Mouse (Mus musculus) embryonic fibroblast, embryonic 13.5 days (primary cell): ENCODE measurements around the gene Cfp. TPM values are rescaled to one million over a fixed set of nuclear protein-coding genes. Genes with fewer than 3 reads are reported as not detected.

ENCODE experiments used
- H3K27ac ChIP-seq: 2 replicates; pipeline ENCODE4 v1.5.1; 2012; ENCODE audit warnings: low read length, control low read depth, inconsistent platforms; ENCODE audit not compliant: insufficient read depth
- H3K4me1 ChIP-seq: 2 replicates; pipeline ENCODE4 v1.6.1; 2011; ENCODE audit warnings: low read length; ENCODE audit not compliant: control insufficient read depth, insufficient read depth
- H3K4me3 ChIP-seq: 2 replicates; pipeline ENCODE4 v1.5.1; 2011; ENCODE audit warnings: mild to moderate bottlenecking, control low read depth, low read length; ENCODE audit not compliant: insufficient read depth
- CTCF ChIP-seq: IDR thresholded peaks from 2 replicates; pipeline ENCODE4 v1.5.1; 2011; ENCODE audit warnings: mild to moderate bottlenecking, control low read depth, low read length, moderate library complexity, borderline replicate concordance; ENCODE audit not compliant: insufficient read depth
- POLR2A ChIP-seq: IDR thresholded peaks from 2 replicates; pipeline ENCODE4 v1.6.1; 2011; ENCODE audit warnings: low read depth, mild to moderate bottlenecking, control low read depth, low read length, moderate library complexity
- polyA plus RNA-seq: library from polyadenylated mRNA; stranded (reverse); fragments of >200 nt; gene quantifications from 2 replicates; pipeline ENCODE4 v1.2.4, GENCODE M21; 2011; ENCODE audit warnings: low read depth; ENCODE audit not compliant: missing spikeins, insufficient read length

The Cfp gene
- 3.5 and 5.1 TPM in 2 replicates for polyA plus RNA-seq

DNA sequence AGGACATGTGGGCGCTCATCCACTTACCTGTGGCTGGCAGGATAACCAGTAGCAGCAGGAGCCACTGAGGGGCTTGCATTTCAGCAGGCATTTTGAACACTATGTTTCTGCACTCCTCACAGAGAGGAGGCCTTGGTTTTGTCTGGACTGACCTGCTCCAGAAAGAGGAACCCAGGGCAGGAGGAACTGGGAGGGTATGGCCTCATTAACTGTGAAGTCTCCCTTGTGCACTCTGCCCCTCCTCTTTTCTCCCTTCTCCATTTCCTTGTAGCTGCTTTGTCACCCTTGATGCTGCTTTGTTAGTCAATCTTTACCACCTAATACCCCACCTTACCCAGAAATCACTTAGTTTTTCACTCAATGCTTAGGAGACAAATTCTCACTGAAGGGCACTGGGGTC is at the start of gene Cfp:
Gene Cfp (minus strand): TSS at position 192 of the 400 bp plus-strand sequence.
- H3K4me3 ChIP-seq: no peak within 1 kb of the TSS
- H3K27ac ChIP-seq: no peak within 1 kb of the TSS
- no peak for TF ChIP-seq POLR2A
- no peak for TF ChIP-seq CTCF
- H3K4me1 ChIP-seq: no peaks in the 10 kb centered on the region

DNA sequence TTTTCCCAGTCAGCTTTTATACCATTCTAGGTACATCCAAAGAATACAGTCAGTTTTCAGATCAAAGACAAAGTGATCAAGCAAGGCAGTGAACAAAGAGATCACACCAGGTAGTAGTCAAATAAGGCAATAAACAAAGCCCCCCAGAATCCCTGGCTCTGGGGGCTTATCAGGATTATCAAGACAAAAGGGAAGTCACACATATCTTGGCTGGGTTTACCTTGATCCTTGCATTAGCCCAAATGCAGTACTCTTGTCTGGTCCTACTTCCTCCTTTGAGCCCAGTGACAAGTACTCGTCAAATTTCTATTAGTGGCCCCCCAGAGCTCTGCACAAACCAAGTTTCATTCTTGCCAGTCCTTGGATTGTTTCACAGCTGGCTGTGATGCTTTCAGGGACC is 49.5 kb upstream of the Cfp start:
- H3K4me3 ChIP-seq: no peak overlapping the region
- H3K27ac ChIP-seq: no peak overlapping the region
- no peaks in the 10 kb centered on the region for H3K4me1 ChIP-seq
- TF ChIP-seq CTCF: no peak
- TF ChIP-seq POLR2A: no peak

DNA sequence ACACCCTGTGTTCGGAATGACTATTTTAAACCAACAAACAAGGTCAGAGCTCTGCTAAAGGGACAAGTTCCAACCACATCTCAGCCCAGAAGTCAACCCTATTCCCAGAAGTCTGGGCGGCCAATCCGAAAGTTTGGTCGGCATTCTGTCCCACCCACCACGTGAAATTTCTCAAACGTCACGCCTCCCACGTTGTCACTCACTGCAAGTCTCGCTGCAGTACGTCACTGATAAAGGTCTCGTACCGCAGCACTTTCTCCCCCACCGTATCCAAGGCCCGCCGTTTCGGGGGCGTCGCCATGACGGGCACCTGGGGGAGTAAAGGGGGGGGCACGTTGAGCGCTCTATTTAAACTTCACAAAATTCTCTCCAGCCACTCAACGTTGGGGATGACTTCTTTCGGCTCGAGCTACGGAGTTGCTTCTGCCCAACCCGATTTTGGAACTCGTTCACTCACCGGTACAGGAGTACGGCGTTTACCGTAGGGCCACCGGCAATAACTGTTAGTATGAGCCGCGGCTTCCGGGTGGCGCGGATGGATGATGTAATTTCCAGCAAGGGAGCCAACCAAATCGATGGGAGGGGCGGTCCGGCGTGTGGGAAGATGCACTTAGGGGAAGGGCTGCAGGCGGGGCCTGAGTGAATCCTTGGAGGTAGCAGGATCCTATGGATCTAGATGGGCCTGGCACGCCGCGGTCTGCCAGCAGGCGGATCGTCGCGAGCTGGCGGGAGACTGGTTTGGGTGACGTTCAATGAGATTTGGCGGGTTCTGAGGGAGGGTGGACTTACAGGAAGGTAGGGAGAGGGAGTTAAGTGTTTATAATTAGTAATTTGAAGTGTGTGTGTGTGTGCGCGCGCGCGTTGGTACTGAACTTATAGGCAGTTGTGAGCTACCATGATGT is 30.4 kb upstream of the Cfp start, which contains the start of gene Uxt:
Gene Uxt (minus strand): TSS at position 541 of the 902 bp plus-strand sequence.
- Histone ChIP-seq H3K27ac (peak within 1 kb of the TSS; percentile 88), H3K4me1 (no peaks in the 10 kb centered on the region), H3K4me3 (peak within 1 kb of the TSS; percentile 76)
- no peak for TF ChIP-seq CTCF
- peak; percentile 71 for TF ChIP-seq POLR2A

DNA sequence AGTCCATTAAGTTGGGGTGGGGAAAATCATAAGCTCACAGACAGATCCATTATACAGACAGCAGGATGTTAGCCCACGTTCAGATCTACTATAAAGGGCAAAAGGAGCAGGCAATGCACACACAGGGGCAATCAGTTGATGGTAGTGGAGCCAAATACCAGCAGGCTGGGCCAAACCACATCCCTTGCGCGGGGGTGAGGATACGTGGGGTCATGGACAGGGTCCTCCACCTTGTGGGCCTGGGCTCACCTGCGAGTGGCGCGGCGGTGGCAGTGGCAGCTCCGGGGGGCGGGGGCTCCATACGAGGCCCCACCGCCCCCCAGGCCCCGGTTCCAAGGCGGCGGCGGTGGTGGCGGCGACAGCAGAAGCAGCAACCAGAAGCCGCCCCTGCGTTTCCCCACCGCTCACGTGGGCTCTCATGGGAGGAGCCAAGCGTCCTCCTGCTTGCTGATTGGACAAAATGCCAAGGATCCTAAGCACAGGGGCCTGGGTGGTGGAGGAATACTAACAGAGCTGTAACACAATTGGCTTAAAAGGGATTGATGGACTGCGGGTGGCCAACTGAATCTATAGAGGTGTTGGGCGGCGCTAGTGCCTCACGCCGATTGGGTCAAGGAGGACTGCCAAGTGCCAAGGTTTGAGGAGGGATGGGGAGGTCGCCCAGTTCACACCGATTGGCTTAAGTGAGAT is 19.0 kb upstream of the Cfp start, which contains the start of gene Elk1:
Gene Elk1 (minus strand): TSS at position 418 of the 690 bp plus-strand sequence.
- Histone ChIP-seq H3K4me3 (peak within 1 kb of the TSS; percentile 78), H3K4me1 (0 out of 2 replicates have a peak, but pooled peaks cover 2% of the 10 kb centered on the region), H3K27ac (peak within 1 kb of the TSS; percentile 54)
- no peak for TF ChIP-seq CTCF
- TF ChIP-seq POLR2A: peak; percentile 19; the same call in 1 of the 2 replicates

DNA sequence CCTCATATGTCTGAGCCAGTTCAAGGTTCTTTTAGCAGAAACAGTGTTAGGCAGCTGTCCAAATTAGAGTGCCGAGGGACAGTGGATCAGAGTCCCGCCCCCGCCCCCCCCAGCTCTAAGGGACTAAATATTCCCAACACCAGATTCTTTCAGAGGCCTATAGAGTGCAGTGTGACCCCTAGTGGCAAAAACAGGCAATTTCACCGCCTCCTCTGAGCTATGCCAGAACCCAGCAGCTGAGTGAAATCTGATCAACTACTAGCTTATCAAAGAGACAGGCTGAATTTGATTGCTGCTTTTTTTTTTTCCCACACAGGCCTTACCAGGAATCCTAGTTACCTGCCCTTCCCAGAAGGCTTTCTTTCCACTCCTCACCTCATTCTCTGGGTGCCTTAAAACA is 14.7 kb upstream of the Cfp start:
- Histone ChIP-seq H3K27ac (no peak overlapping the region), H3K4me3 (no peak overlapping the region), H3K4me1 (0 out of 2 replicates have a peak, but pooled peaks cover 2% of the 10 kb centered on the region)
- TF ChIP-seq CTCF (no peak), POLR2A (no peak)

DNA sequence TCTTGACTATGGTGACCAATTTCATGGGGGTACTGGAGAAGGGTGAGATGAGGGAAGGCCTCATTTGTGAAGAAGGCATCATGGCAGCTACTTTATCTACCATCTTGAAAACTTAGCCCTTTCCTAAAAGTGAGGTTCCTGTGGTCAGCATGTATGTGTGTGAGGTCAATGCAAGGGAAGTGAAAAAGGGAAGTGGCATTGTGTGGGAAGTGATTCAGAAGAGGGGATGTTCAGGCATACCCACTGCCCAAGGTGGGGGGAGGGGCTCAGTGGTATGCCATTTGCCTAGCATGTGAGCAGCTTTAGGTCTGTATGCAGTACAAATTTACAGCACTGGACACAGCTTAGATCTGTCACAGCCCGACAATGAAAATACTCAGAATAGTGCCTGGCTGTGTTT is 608 bp upstream of the Cfp start:
- H3K4me1 ChIP-seq: no peaks in the 10 kb centered on the region
- no peak overlapping the region for H3K27ac ChIP-seq
- TF ChIP-seq CTCF (no peak), POLR2A (no peak)
- H3K4me3 ChIP-seq: no peak overlapping the region

DNA sequence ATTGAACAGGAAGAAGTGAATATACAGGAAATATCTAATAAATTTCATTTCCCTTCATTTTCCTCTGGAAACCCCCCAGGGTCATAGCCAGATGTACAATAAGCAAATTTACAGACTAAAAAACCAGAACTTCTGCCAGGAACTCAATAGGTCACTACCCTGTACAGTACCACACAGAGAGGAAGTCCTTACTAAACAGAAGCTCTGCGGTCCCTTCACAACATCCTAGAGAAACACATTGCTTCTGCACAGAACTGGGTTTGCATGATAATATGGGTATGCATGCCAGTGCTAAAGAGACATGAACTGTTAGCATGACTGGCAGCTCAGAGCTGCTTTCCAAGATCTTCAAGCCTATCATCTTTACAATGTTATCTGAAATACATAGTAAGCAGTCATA is 1.5 kb downstream of the Cfp start:
- Histone ChIP-seq H3K4me3 (no peak overlapping the region), H3K4me1 (no peaks in the 10 kb centered on the region), H3K27ac (no peak overlapping the region)
- TF ChIP-seq CTCF: no peak
- no peak for TF ChIP-seq POLR2A

DNA sequence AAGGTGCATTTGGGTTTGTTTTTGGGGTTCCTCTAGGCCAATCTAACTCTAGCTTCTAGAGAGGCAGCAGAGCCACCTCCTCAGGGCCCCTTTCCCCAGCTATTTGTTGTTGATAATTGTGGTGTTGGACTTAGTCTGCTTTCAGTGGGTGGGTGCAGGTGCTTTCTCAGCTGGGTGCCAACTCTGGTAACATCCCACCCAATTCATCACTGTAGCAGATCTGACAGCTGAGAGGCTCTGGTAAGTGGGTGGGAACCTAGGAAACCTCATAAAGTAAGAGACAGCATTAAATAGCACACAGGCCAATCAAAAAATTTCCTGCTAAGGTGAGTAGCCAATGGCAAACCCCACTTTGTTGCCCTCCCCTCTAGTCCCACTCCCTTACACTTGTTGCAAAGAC is 6.4 kb downstream of the Cfp start:
- no peak overlapping the region for H3K27ac ChIP-seq
- no peak for TF ChIP-seq POLR2A
- TF ChIP-seq CTCF: no peak

DNA sequence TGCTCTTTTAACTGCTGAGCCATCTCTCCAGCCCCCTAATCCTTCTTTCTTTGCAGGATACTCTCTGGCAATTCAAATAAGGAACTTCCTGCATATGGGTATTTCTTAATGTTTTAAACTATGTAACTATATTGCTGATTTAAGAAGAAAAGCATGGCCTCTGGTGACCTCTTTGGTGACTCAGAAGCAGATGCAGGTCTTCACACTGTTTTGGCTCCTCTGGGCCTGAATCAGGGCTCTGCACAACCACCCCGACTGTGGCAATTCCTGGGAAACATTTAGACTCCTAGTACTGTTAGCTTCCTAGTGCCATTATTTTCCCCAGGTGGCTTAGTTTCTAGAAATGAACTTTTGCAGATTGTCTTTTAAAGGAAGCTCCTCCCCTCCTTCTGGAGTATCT is 7.8 kb downstream of the Cfp start:
- Histone ChIP-seq H3K27ac (no peak overlapping the region), H3K4me3 (no peak overlapping the region), H3K4me1 (no peaks in the 10 kb centered on the region)
- TF ChIP-seq POLR2A: no peak
- no peak for TF ChIP-seq CTCF

More for the DNA sequence above, 6.4 kb downstream of the Cfp start:
- H3K4me3 ChIP-seq: no peak overlapping the region
- no peaks in the 10 kb centered on the region for H3K4me1 ChIP-seq

DNA sequence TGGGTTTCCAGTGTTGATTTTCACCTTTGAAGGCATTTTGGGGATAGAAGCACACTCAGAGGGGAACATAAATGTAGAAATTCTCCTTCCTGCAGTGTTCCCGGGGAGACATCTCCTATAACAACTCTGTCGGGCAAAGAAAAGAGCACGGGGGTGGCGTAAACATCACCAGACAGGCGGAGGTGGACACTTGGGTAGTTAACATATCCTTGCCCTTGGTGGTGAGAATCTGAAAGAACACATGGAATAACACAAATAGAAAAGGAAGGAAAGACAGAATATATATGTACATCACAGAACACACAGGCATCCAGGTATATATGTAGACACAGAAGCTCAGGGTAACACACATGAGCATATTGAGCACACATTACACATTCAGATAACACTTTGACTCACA is 10.0 kb downstream of the Cfp start:
- TF ChIP-seq CTCF: no peak
- TF ChIP-seq POLR2A: no peak
- Histone ChIP-seq H3K27ac (no peak overlapping the region; the same call in 1 of the 2 replicates), H3K4me3 (no peak overlapping the region), H3K4me1 (no peaks in the 10 kb centered on the region)
